Mouse (Mus musculus) left cerebral cortex, adult 9 months (tissue): ENCODE measurements around the gene Dlec1.

Experiments used
- DNase-seq, 2 experiments: peaks; one replicate each; pipeline ENCODE4 v3.0.0; 2022; ENCODE audit warnings: low spot score in 2 of 2

Gene Dlec1

DNA sequence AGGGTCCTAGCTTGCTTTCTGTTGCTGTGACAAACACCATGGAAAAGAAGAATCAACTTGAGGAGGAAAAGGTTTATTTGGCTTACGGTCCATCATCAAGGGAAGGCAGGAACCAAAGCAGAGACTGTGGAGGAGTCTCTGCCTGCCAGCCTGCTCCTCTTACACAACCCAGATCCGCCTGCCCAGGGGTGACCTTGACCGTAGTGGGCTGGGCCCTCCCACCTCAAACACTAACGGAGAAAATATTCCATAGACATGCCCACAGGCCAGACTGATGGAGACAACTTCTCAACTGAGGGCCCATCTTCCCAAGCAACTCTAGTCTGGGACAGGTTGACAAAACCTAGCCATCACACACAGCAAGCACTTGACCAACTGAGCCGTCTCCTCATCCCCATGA is 39.8 kb downstream of the Dlec1 start:
- no peak for DNase-seq

DNA sequence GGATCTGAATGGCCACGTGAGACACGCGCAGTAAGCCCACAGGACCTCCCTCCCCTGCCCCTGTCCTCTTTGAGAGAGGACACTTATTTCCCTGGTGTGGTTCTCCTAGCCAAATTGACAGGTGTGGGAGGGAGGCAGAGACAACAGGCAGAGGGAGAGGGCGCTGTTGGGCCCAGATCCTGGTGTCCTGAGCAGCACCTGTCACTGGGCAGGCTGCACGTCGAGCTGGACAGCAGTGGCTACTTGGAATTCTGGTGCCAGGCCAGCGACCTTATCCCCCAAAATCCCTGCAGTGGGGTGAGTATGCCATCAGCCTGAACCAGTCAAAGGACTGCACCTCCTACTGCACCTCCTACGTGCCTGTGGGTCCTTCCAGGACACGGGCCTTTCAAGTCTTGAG is 41.1 kb downstream of the Dlec1 start:
- DNase-seq: no peak

DNA sequence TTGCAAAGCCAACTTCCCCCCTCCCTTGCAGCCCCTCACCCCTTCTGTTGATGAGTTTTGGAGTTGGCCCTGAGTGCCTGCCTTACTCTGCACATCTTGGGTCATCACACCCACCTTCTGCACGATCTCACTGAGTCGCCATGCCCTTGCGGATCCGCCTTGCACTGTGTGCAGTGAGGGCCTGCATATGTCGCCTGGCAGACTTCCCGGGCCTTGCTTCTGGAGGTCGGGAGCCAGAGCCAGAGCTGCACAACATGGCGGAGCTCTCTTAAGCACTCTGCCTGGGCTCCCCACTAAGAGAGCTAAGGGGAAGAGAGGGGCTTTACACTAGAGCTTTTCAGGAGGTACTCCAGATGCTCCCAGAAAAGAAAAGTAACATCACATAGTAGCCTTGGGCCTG is 42.4 kb downstream of the Dlec1 start:
- DNase-seq: no peak

DNA sequence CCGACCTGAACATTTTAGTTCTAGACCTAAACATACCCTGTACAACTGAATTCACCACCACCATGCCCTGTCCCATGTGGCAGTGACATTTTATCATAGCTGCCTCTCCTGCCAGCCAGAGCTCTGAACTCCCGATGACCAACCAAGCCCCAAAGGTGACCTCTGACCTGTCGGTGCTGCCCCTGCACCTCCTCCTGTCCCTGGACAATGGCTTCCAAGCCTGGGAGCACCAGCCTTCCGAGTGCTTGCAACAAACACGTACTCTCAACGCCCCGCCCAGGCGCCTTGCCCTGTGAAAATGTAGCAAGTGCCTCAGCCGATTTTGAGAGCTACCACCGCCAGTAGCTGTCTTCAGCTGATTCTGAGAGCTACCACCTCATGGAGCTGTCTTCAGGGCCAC is 42.9 kb downstream of the Dlec1 start:
- DNase-seq: no peak

DNA sequence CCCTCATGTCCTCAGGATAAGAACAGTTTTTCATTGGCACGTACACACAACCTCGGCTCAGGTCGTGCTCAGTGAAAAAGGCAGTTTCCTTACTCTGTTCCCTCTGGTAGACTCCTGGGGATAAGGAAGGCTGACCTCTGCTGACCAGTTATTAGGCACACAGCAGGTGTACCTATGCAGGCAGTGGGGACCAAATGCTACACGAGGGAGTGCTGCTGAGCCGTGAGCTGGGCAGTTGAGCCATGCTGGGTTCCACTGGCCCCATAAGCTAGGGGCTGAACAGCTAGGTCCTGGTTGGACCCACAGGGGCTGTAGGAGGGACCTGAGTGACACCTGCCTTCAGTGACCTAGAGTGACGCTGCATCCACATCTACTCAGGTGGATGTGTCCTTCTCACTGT is 43.4 kb downstream of the Dlec1 start:
- no peak for DNase-seq

DNA sequence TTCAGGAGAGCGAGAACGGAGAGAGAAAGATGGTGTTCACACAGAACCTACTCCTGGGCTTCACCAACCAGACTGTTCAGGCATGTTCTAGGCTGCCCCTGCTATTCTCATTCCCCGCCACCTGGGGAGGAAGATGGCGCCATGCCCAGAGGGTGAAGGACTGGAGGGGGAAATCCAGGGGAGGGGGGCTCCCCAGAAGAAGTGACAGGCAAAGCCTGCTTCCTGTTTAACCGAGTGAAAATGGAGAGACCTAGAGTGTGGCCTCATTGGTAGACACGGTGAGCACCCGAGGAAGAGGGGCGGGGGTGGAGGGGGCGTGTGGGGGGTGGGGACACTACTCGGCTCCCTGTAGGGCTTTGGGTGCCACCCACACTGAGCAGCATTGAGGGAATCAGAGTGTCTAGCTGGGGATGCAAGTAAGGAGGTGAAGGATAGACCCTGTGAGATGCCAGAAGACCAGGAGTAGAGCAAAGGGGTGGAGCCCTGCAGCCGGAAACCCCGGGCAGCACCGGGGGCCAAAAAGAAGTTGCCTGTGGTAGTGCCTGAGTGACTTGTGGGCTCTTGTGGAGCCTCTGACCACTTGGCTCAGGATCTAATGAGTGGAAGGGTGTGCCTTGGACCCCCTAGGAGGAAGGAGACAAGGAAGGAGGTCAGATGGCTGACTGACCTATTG is 44.0 kb downstream of the Dlec1 start:
- no peak for DNase-seq

DNA sequence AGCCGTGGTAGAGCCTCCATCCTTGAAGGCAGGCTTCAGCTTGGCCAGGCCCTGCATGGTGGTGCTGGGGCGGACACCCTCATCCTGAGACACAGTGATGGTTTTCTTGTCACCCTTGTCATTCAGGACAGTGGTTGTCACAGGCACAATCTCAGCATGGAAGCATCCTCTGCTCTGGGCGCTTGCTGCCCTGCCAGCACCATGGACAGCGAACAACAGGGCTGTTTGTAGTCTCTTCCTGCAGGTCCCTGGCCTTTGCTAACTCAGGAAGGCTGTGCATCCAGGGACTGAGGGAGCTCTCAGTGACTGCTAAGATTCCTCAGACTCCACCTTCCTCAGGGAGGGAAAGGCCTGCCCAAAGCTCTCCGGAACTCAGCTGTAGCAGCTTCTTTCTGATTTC is 47.3 kb downstream of the Dlec1 start:
- DNase-seq: no peak

DNA sequence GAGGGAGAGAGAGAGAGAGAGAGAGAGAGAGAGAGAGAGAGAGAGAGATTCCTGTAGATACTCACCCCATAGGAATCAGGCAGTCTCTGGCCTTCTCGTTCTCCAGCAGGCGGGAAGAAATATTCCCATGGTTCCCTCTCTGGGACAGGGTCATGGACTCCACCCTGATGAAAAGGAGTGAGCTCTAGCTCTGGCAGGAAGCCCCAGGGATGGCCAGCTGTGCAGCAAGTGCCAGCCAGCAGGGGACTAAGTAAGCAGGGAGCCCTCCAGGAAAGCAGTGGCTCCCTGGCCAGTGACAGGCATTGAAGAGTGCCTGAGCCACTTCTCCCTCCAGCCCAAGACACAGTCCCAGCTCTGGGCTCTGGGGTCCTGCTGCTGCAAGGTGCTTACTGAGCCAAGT is 49.5 kb downstream of the Dlec1 start:
- no peak for DNase-seq

DNA sequence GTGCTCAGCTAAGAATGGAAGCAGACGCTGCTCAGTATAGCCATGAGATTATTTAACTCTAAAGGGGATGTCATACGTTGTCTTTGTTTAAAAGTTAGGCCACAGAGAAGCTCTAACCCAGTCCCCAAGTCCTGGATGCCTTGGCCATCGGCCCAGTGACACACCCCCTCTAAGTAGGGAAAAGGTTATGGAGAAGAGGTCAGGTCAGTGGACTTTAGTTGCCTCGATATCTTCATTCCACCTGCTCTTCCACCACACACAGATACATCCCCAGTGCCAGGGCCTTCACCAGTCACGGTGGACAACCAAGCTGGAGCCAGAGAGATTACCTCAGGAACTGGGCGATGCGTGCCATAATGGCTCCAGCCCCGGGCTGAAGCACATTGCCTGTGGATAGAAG is 53.1 kb downstream of the Dlec1 start:
- no peak for DNase-seq

DNA sequence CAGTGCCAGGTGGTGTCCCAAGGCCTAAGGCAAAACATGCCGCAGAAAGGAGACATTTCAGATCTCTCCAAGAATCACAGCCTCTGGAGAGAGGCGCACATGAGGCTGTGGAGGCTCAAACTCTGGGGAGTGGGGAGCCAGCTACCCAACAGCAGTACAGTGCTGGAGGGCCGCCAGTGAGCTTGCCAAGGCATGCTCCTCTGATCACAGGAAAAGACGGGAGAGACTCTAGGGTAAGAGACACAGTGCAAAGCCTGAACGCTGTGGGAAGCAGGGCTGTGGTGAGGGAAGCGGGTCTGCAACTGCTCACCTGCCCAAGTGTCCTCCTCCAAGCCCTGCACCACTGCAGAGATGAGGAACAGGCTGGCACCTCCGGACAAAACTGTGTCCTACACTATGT is 53.5 kb downstream of the Dlec1 start:
- no peak for DNase-seq

DNA sequence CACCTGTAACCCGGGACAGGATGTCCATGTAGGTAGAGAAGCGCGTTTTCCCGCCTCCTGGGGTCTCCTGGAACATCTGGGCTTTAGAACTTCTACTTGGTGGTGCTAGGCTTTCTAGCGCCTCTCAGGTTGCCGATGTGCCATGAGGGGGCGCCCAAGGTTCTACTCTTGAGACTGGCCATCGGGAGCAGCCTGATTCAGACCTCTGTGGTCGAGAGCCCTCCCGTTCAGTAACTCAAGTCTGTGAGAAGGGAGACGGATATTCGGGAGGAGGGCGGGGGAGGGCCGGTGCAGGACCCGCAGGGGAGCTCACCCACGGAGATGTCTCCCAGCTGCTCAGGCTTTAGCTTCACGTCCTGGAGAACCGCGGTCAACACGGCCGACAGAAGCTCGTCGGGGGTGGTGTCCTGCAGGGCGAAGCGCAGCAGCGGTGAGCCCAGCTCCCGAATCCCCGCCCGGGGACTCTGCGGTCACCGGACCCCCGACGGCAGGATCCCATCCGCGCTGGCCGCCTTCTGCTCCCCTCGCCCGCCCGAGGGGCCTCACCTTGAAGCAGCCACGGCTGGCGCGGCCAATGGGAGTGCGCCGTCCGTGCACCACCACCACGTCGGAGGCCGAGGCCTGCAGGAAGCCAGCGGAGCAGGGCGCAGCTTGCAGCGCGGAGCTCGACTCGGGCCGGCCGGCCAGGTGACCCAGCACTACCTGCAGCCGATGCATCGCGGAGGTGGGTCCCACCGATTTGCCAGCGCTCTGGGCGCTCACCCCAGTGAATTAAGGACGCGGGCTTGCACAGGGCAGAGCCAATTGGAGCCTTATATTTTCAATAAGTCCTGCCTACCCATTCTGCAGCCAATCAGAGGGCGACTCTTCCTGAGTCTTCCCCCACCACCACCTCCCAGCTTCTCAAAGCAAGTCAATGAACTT is 54.3 kb downstream of the Dlec1 start, which contains the start of gene Acaa1b:
Acaa1b (minus strand) TSS at position 816 of the 924 bp plus-strand sequence.
- peak in 1 of 2 experiments; percentile 70 for DNase-seq

DNA sequence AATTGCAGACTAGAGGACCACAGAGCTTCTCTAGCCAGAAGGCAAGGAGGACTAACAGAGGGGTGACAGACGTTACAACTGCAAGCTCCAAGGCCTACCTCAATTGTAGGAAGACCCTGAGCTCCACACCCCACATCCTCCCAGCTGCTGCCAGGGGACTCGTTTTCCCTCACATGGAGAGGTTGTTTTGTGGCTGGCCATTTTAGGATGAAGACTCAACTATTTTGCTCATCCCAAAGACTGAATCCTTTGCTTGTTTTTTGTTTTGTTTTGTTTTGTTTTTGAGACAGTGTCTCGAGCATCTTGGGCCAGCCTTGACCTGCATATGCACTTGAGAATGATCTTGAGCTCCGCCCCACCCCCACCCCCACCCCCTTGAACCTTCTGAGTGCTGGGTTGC is 56.6 kb downstream of the Dlec1 start, which contains the start of gene Gm47289:
Gm47289 (plus strand) TSS at position 301 of the 400 bp plus-strand sequence.
- DNase-seq: no peak

DNA sequence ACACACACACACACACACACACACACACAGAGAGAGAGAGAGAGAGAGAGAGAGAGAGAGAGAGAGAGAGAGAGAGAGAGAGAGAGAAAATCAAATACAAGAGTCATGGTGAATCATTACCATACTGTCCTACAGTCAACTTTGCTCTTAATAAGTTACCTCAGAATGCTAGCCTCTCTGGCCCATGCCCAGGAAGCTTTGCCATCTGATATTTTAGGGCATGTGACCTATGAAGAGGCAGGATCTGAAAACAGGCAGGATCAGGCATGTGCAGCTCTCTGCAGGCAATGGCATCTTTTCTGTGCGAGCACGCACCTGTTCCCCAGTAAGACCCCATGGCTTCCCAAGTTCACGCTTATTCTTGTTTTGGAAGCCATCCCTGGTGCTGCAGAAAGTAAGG is 58.4 kb downstream of the Dlec1 start:
- DNase-seq: no peak

DNA sequence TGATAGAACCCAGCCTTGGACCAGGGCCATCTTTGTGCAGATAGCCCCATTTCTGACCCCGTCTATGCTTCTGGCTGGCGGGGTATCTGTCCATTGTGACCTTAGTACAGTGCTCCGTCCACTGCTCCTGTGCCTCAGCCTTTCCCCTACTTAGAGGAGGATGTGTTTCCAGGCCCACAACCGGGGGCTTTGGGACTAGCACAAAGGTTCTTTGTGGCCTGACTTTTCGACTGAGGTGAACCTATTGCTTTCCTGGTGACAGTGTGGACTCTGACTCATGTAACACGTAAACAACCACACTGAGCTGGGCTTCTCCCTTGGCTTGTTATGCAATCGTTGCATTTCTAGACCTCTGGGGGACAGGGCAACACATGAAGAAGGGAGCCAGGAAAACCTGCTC is 62.5 kb downstream of the Dlec1 start:
- DNase-seq: no peak

DNA sequence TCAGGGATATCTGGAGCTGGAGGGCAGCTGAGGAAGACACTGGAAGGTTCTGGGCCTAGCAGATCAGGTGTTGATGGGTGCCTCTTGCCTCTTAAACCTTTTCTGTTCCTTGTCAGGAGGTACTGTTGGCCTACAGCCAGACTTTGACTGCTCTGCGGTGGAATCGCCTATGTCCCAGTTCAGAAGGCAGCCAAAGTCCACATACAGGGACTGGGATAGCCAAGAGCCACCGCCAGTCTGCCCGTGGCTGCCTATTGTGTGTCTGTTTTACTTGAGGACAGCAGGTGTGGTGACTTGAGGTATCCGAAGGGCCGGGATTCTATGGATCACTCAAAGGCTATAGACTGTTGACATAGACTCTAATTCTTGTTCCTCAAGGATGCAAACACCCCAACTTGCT is 63.3 kb downstream of the Dlec1 start:
- DNase-seq: no peak

DNA sequence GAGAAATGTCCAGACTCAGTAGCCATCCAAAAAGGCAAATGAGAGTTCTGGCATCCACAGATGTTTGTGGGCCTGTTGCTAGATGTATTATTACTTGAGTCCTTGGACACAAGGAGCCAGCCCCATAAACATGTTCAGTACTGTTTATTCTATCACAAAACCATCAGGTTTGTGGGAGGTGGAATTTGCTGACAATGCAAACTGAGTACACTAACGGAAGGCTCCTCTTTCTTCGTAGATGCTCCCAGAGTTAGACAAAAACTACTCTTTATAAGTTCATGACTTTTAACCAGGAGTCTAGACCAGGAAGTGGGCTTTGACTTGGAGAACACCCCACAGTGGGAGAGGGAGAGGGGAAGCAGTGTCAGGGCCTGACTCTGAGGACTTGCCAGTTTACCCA is 65.3 kb downstream of the Dlec1 start:
- no peak for DNase-seq

DNA sequence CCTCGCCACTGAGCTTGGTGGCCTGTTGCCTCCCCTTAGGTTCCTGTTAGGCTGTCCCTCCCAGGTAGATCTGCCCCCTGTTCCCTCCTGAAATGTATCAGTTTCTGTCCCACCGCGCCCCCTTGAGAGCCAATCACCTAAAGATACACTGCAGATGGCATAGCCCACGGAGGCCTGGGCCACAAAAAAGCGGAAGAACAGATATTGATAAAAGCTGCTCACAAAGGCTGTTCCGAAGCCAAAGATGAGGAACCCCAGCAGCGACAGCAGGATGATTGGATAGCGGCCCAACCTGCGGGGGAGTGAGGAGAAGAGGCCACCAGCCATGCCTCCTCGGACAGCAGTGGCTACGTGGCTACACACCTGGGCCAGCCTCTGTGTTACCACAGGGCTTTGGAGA is 77.0 kb downstream of the Dlec1 start:
- no peak for DNase-seq

DNA sequence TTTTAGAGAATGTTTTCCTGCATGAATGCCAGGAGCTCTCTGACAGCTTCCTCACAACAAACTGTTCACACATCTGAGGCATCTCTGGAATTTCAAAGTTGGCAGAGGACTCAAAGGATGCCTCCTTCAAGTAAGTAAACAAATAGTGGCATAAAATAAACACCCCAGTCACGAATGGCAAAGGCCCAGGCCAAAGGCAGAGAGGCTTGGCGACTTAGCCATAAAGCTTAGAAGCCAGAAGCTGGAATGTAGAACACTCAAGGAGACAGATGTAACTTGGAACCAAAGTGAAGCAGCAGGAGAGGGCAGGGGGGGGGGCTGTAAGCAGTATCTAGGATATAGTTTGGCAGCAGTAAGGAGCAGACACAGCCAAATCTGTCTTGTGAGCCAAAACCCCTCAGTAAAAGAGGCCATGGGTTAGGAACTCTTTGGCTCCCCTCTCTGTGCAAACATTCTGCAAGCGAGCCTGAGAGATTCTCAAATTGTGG is 79.0 kb downstream of the Dlec1 start:
- no peak for DNase-seq

DNA sequence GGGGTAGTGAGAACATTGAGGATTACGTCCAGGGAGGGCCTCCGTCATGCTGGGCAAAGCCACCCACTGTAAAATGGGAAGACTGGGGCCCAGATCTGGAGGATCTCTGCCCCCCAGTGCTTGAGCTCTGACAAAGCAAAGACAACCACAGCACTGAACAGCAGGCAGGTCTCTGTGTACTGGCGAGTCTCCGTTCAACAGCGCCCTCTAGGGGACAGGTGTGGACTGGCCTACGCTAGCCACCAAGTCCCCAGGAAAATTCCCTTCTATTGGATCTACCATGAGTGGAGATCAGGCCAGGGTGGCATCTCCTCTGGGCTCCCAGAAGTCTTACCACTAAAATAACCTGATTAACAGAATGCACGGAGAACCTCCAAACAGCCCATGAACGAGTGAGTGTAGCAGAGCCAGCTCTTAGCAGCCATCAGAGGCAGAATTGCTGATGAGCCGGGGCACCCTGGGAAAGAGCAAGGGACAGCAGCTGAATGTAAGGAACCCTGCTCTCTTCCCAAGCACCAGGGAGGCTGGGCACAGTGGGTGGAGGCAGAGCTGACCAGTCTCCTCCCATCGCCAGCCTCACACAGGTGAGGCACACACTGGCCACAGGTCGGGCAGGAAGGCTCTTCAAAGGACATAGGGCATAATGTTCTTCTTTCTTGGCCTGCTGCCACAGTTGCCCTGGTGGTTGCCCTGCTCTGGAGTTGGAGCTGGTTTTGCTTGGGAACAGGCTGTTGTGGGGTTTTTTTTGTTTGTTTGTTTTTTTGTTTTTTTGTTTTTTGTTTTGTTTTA is 90.1 kb downstream of the Dlec1 start:
- peak in 1 of 2 experiments; percentile 25 for DNase-seq
